Mouse (Mus musculus): Measurements from ENCODE around the gene Fam172a.
A peak's percentile ranks its signal among the peaks of the same experiment; 100 is the strongest.

Fam172a gene

GRCm38 (mm10) chr13:78198391-78198870 is 496.6 kb downstream of the Fam172a start:
- DNase-seq (ENCODE audit: low spot score in 2 of 2): no peak

- peak in 1 of 2 experiments; percentile 57 for DNase-seq (ENCODE audit: low spot score in 2 of 2)
Measured at GRCm38 (mm10) chr13:78198871-78199641, 497.2 kb downstream of the Fam172a start.

- DNase-seq (ENCODE audit: low spot score in 2 of 2): no peak
Measured at GRCm38 (mm10) chr13:78199642-78200160, 497.9 kb downstream of the Fam172a start, which contains the start of gene Nr2f1. TSS of gene Nr2f1 (minus strand) at chr13:78199757.

- peak in 1 of 2 experiments; percentile 63 for DNase-seq (ENCODE audit: low spot score in 2 of 2)
Measured at GRCm38 (mm10) chr13:78200407-78200806, 498.6 kb downstream of the Fam172a start.

- DNase-seq (ENCODE audit: low spot score in 2 of 2): peak; percentile 90 to 95
Measured at GRCm38 (mm10) chr13:78200991-78201870, 499.4 kb downstream of the Fam172a start.

- DNase-seq (ENCODE audit: low spot score in 2 of 2): no peak
Measured at GRCm38 (mm10) chr13:78201871-78202565, 500.2 kb downstream of the Fam172a start.

- DNase-seq (ENCODE audit: low spot score in 2 of 2): peak; percentile 72 to 75
Measured at GRCm38 (mm10) chr13:78202574-78203347, 500.9 kb downstream of the Fam172a start.

GRCm38 (mm10) chr13:78203348-78204061 is 501.7 kb downstream of the Fam172a start:
- peak; percentile 75 to 78 for DNase-seq (ENCODE audit: low spot score in 2 of 2)

GRCm38 (mm10) chr13:78205426-78205825 is 503.6 kb downstream of the Fam172a start:
- no peak for DNase-seq (ENCODE audit: low spot score in 2 of 2)

GRCm38 (mm10) chr13:78206891-78207430 is 505.1 kb downstream of the Fam172a start:
- no peak for DNase-seq (ENCODE audit: low spot score in 2 of 2)

GRCm38 (mm10) chr13:78207796-78208645 is 506.2 kb downstream of the Fam172a start:
- DNase-seq (ENCODE audit: low spot score in 2 of 2): no peak

GRCm38 (mm10) chr13:78208689-78209410 is 507.0 kb downstream of the Fam172a start:
- DNase-seq (ENCODE audit: low spot score in 2 of 2): no peak

- peak in 1 of 2 experiments; percentile 58 for DNase-seq (ENCODE audit: low spot score in 2 of 2)
Measured at GRCm38 (mm10) chr13:78209611-78210028, 507.8 kb downstream of the Fam172a start.

- DNase-seq (ENCODE audit: low spot score in 2 of 2): peak in 1 of 2 experiments; percentile 70
Measured at GRCm38 (mm10) chr13:78210029-78210747, 508.4 kb downstream of the Fam172a start.

GRCm38 (mm10) chr13:78210748-78211089 is 508.9 kb downstream of the Fam172a start:
- no peak for DNase-seq (ENCODE audit: low spot score in 2 of 2)

- no peak for DNase-seq (ENCODE audit: low spot score in 2 of 2)
Measured at GRCm38 (mm10) chr13:78211231-78212010, 509.6 kb downstream of the Fam172a start.

GRCm38 (mm10) chr13:78212111-78212510 is 510.3 kb downstream of the Fam172a start:
- DNase-seq (ENCODE audit: low spot score in 2 of 2): no peak
